Mouse (Mus musculus): ENCODE data around the gene Trappc10.
"Not testable (repeated sequence)": the region's sequence is repeated elsewhere in the genome, so short reads cannot be mapped to it uniquely, and the experiment has no call there.

- not testable (repeated sequence) for TF ChIP-seq CTCF (IDR thresholded peaks at IDR 0.05; ENCODE audit: extremely low read depth, insufficient read depth, insufficient read length, insufficient replicate concordance); POLR2A (IDR thresholded peaks at IDR 0.05; ENCODE audit: low read depth, low read length)
Measured at GRCm38 (mm10) chr10:78186076-78186475, 58.4 kb downstream of the Trappc10 start.

Measured in spleen, adult 2 months (tissue).